Mouse (Mus musculus): ENCODE data around the gene Krt80.

DNA sequence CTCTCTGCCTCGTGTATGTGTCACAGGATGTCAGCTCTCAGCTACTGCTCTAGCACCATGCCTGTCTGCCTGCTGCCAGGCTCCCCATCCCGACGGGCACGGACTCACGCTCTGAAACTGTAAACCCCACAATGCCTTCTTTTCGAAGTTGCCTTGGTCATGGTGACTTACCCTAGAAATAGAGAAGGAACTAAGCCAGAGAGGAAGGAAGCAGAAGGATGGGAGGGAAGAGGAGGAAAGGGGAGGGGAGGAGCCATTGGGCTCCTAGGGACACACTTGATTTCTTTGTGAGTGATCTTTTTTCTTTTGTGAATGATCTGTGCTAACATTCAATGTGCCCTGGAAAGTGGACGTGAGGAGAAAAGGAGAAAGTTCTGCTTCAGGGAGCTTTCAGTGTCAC is 72.0 kb downstream of the Krt80 start:
- TF ChIP-seq CTCF (IDR thresholded peaks at IDR 0.05; ENCODE audit: low read depth, low read length) (no peak), POLR2A (IDR thresholded peaks at IDR 0.05; ENCODE audit: borderline replicate concordance, low read depth, low read length) (no peak)

Data from bone marrow macrophage, adult 2 months (primary cell).